Mouse (Mus musculus): Measurements from ENCODE around the gene Dhfr.
"Not testable (repeated sequence)": the region's sequence is repeated elsewhere in the genome, so short reads cannot be mapped to it uniquely, and the experiment has no call there.

Dhfr gene

DNA sequence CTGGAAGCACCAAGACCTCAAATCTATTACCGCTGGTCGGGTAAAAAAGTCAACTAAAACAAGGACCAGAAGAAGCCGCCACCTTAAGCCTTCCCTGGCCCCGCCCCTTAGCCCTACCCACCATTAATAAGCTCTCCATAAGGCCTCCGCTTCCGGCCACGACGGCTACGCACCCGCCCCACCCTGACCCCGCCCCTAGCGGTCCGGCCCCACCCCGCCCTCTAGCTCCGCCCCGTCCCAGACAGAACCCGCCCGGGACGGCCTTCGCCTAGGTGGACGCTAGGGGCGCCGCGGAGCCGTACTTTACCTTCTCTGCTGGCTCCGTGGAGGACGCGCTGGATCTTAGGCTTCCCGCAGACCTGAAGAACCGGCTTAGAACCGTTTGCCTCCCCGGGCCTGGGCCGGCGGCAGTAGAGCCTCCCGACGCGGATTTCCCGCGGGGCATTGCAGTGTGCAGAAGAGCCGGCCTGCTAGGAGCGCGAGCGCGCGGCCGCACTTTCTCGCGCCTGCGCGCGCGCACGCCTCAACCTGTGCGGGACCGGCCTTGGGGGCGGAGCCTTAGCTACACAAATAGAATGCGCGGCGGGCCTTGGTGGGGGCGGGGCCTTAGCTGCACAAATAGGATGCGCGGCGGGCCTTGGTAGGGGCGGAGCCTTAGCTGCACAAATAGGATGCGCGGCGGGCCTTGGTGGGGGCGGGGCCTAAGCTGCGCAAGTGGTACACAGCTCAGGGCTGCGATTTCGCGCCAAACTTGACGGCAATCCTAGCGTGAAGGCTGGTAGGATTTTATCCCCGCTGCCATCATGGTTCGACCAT, at the start of gene Dhfr, which contains the start of gene Msh3:
Gene Dhfr, plus strand, starts transcription at position 271 of the 816 bp plus-strand sequence.
Gene Msh3, minus strand, starts transcription at position 548 of the 816 bp plus-strand sequence.
- peak; percentile 98 for DNase-seq (ENCODE audit: low spot score)

DNA sequence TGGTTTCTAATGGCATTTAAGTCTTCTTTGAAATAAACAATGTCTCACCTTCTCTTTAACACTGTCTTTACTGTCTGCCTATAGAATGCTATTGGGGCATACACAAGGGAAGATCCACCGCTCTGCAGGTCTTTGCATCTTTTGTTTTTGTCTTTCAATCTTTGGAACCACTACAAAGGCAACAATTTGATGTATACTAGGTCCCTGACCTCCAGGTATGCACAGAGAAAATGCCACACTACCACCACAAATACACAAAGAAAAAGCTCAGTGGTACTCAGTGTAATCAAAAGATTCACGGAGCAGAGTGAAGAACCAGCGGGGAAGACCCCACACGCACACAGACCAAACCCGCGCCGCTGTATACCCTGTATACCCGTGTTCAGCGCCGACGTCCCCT, 48.8 kb upstream of the Dhfr start, which contains the start of gene Gm20379:
Gene Gm20379, plus strand, starts transcription at position 301 of the 400 bp plus-strand sequence.
- no peak for DNase-seq (ENCODE audit: low spot score)

DNA sequence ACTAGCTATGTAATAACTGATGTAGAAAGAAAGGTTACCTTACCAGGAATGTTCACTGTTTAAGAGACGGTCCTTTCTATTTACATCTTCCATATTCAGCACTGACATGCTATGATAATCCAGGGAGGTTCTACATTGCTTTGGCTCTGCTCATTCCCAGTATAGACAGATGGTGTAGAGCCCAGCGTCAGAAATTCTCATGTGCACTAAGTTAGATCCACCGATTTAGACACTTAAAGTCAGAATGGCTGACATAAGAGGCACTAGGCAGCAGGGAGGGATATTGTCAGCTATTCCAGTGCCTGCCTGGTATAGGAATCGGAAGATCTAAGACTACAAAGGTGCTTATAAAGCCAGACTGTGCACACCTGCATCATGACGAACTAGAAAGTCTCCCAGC, 39.9 kb upstream of the Dhfr start:
- no peak for DNase-seq (ENCODE audit: low spot score)

DNA sequence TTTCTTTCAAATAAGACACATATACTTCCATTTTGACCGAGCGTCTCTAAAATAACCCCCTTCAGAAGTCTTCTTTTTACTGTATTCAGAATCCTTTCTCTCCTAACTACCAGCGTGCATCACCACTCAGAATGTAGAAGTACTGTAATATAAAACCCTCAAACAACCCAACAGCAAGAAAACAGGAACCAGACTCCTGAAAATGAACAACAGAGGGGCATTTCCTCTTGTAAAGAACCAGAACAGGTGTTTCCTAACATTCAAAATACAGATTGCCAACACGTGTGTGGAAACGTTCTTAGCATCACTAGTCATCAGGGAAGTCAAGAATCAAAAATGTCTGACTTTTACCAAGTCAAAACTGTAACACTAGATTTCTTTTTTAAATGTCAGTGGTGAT, 33.8 kb upstream of the Dhfr start:
- DNase-seq (ENCODE audit: low spot score), result no peak

DNA sequence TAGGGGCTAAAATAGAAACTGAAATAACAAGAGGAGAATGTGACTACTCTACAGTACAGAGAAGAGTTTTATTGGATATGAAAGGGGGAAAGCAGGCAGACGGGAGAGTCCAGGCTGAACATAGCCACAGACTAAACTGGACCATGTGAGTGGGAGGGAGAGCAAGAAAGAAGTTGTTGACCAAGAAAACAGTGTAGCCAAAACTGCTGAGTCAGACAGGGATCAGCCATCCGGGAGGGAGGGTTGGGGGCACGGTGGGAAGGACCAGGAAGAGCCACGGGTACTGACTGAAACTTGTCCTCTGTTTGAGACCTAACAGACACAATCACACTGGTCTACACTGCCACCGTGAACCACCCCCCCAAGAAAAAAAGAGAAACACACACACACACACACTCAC, 28.5 kb upstream of the Dhfr start:
- peak; percentile 12 for DNase-seq (ENCODE audit: low spot score)

DNA sequence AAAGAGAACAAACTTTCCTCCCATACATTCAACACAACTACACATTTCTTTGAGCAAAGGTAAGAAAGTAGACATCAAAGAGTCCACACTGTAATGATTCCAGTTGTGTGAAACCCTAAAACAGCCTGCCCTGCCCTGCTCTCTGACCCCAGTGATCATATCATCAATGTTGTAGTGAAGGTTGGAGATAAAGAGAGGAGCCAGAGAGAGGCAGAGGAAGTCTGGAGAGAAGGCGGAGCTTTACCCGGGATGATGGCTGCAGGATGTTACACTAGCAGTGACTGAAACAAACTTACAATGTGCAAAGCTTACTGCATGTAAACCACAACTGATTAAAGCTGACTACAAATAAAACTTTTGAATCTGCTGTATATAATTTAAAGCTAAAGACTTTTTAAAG, 26.5 kb upstream of the Dhfr start:
- DNase-seq (ENCODE audit: low spot score), result no peak

DNA sequence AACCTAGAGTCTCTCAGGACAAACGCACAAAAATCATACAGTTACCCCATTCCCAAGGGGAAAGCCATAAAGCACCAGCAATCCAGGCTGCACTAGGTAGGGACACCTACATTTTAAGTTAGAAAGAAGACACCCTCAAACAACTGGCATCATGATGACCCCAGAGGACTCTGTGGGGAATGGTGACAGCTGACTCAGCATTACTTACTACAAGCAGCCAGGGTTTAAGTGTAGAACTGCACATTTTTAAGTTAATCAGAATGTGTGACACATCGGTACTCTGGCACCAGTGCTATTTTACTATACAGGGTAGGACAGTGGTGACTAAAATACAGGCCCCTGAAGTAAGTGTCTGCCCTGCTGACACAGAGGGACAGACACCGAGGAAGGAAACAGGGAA, 23.9 kb upstream of the Dhfr start:
- DNase-seq (ENCODE audit: low spot score), result no peak

DNA sequence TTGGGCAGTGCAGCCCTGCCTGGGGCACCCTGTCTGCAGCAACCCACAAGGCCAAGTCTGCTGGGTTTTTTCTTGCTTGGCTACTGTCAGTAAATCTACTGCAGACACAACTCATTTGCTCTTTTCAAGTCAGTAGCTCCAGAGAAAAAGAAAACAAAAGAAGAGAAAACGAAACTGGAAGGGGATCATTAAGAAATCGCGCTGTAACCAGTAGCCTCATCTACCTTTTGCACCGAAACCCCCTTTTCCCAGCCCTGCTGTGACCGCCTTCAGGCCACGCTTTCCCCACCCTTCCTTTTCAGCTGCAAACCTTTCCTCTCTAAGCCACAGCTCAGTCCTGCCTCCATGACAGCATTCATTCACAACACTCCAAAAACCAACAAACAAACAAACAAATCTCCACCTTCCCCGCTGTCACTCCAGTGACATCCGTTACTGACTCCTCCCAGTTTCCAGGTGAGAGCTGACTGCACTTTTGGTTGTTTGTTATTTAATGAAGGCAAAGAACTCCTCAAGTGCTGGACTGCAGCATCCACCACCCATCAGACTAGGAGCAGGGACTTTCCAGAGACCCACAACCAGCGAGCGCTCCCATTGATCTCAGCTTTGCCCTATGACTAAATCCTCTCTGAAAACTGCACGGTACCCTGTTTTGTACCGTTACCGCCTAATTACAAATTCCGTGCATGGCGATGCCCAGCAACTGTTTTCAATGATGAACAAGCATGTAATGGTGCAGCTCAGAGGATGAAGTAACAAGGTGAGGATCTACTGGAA, 22.2 kb upstream of the Dhfr start:
- DNase-seq (ENCODE audit: low spot score), result peak; percentile 27

DNA sequence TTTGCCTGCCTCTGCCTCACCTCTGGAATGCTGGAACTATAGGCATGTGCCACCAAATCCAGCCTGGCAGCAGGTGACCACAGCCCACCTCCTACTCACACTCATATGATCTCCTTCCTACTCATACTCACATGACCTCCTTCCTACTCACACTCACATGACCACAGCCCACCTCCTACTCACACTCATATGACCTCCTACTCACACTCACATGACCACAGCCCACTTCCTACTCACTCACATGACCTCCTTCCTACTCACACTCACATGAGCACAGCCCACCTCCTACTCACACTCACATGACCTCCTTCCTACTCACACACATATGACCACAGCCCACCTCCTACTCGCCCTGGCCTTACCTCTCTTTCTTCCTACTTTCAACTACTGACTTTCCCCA, 17.7 kb upstream of the Dhfr start:
- DNase-seq (ENCODE audit: low spot score), result no peak

DNA sequence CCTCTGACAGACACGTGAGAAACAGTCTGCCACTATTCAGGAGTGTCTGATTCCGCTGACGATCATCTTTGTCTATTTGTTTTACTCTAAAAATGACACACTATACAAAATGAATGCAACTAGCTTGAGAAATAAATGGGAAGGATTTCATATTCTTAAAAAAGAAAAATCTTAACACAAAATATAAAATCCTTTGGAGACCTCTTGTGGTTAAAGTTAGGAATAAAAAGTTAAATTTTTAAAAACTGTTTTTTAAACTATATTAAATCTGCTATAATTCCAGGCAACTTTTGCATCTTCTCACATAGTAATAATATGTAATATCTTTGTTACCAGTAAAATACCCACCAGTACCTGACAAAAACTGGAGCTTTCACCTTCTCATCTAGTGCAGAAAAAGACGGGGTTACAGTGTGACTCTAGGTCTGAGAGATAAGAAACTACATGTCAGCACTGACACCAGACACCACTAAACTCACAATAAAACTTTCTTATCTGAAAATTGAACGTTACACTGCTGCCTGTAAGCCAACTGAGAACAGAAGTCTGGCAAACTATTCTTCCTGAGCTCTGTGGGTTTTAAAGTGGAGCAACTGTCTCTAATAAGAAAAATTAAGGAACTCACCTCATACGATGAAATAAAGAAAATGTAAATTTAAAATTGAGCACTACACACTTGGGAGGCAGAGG, 16.6 kb upstream of the Dhfr start:
- DNase-seq (ENCODE audit: low spot score), result no peak

DNA sequence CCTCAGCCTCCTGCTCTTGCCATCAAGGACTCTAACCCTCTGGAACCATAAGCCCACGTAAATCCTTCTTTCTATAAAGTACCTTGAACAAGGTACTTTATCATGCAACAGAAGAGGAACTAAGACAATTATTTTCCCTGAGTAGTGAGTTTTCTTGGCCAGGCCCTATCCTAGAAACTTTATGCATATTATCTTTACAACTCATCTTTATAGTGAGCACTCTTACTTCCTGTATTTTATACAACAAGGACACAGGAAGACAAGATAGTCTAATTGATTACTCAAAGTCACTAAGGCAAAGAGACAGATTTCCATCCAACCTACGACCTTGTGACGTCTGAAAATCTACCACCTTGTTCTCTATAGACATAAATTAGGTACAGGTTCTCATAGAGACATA, 14.7 kb upstream of the Dhfr start:
- DNase-seq (ENCODE audit: low spot score), result no peak

DNA sequence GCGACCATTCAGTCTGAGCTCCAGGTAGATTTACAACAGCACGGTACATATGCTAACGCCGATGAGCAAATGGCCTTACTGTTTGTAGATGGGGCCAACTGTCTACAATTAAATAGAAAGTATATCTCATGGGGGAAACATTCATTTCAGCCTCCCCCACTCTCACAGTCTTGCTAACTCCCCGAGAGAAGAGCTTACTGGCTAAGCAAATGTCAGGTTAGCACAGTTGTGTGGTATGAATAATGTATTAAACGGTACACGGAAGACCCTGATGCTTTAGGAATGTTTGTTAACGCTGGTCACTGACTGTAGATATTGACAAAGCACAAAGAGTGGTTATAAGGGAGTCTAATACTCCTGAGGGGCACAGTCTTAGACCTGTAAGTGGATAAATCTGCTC, 10.5 kb upstream of the Dhfr start:
- DNase-seq (ENCODE audit: low spot score), result no peak

DNA sequence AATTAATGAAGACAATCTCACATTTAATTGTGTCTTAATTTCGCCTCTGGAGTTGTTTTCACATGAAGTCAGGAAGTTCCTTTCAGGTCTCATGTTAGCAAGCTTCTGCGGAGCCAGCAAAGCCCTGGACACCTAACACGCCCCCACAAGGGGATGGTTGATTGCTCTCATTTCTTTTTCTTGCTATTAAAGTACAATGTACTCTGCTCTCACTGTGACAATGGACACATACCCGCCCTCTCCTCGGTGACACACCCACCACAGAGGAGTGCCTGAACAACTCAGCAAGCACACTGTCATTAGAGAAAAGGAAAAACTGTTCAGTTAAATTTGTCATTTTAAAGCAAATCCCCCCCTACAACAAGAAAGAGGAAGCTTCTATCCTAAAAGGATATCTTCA, 8.2 kb upstream of the Dhfr start:
- DNase-seq (ENCODE audit: low spot score), result no peak

DNA sequence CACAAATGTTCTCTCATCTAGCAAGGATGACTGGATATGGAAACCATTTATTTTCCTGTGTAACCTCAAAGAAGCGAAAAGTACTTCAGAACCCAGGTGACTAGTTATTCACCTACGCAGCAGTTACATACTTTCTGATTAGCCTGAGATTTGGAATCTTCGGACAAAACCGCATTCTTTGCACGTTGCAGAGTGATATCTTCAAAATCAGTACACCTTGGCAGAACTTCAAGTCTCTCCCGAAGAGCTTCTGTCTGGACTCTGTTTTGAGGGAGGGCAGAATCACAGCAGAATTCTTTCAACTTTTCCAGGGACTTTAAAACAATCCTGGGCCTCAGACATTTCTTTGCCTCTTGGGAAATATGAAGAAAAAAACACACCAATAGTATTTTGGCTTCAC, 3.4 kb upstream of the Dhfr start:
- DNase-seq (ENCODE audit: low spot score), result no peak

DNA sequence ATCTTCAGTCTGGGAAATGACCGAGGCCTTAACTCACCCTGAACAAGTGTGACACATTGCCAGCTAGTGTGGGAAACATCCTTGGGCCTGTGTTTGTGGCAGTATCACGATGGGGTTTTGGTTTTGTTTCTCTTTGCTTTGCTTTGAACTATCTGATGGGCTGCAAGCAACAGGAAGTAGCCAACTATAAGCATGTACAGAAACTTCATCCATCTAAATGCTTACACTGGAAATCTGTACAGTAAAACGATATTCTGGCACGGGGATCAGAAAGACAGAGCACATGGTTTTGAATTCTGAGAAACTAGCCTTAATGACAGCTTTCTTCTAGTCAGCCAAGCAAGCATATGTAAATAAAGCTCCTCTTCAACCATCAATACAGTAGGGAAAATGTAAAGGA, 570 bp upstream of the Dhfr start:
- DNase-seq (ENCODE audit: low spot score), result peak; percentile 52

DNA sequence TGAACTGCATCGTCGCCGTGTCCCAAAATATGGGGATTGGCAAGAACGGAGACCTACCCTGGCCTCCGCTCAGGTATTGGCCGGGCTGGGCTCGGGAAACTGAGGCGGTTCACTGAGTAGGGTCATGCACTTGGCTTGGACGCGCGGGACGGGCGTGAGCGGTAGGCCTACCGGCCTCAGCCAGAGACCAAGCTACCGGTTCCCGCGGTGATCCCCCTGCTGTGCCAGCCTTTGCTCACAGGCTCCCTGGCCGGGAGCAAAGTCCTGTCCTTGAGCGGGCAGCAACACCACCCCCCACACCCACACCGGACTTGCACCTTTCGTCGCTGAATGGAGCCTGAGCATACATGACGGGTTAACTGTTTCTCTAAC, 732 bp downstream of the Dhfr start:
- DNase-seq (ENCODE audit: low spot score), result no peak

DNA sequence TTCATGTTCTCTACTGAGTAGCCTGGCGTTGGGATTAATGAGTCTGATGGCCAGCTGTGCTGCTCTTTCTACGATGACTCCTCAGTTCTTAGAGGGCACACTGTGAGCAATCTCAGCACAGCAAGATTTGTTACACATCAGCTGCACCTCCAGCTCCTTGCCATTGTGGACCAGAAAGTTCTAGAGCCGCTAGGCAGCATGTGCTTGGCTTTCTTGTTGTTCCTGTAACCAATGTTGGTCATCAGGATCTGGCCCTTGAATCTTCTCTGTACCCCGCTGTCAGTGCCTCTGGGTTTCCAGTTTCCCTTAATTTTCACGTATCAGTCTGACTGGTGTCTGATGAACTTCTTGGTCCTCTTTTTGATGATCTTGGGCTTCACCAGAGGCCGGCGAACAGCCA, 1.9 kb downstream of the Dhfr start:
- DNase-seq (ENCODE audit: low spot score), result no peak

DNA sequence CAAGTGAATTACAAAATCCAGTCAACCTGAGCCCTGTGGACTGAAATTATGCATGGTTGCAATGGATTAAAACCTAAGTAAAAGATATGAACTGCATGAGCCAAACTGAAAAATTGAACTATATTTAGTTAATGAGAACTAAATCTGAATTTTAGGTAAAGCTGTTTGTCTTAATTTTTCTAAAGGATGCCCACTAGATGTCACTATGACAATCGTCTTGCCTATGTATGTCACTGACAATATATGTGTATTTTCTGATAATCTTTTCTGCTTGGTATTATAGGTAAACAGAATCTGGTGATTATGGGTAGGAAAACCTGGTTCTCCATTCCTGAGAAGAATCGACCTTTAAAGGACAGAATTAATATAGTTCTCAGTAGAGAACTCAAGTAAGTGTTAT, 3.1 kb downstream of the Dhfr start:
- peak; percentile 39 for DNase-seq (ENCODE audit: low spot score)

DNA sequence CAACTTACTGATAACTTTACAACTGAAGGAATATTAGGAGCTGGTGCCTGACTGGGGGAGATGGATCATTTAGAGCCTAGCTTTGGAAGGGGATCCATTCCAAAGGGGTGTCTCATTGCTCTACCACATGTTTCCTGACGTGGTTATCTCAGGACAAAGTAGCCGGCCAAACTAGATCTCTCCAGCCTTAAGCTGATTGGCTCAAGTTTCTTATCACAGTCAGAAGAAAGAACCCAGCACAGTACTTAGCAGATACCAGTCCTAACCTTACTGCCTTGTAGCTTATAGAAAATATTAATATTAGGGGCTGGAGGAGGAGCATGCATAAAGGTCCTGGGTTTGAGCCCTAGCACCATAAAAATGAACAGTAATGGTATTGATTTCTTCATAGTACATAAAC, 7.1 kb downstream of the Dhfr start:
- DNase-seq (ENCODE audit: low spot score), result no peak

DNA sequence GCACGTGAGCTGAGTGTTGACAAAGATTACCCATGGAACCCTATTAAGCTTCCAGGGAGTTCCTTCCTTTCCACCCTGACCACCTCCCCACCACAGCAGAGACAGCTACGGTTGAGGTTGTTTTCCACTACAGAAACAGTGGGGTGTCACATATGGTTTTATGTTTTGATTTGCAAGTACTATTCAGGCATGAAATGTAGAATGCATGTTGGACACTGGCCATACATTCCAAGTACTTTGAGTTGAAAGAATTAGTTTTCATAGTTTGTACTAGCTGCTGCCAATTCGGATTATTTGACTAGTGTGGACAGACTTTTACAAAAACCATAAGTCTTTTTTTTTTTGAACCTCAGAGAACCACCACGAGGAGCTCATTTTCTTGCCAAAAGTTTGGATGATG, 10.8 kb downstream of the Dhfr start:
- DNase-seq (ENCODE audit: low spot score), result no peak

DNA sequence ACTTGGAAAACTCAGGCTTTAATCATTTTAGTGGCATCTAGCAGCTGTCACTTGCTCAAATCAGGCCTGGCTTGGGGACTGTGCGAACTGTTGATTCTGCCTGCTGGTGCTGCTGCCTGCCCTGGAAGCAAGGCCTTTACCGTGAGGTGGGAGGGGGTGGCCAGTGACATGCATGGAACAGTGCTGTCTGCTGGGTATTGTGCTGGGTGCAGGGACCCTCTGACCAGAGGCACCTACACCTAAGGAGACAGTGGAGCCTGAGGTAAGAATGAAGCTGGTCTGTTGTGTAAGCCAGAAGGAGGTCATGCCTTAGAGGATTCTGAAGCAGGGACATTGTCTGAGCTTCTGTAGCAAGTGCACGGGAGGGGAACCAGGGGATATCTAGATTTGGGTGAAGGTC, 16.3 kb downstream of the Dhfr start:
- no peak for DNase-seq (ENCODE audit: low spot score)

DNA sequence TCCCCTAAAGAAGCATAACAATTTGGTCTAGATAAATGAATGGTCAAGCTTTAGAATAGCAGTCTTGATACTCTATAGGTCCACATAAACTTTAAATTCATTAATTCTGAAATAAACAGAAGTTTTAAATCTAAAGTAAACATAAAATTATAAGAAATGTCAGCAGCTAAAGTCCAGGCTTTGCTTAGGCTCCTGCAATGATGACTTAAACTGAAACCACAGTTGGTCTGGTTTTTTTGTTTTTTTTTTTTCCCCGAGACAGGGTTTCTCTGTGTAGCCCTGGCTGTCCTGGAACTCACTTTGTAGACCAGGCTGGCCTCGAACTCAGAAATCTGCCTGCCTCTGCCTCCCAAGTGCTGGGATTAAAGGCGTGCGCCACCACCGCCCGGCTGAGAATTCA, 16.9 kb downstream of the Dhfr start:
- DNase-seq (ENCODE audit: low spot score), result not testable (repeated sequence)

DNA sequence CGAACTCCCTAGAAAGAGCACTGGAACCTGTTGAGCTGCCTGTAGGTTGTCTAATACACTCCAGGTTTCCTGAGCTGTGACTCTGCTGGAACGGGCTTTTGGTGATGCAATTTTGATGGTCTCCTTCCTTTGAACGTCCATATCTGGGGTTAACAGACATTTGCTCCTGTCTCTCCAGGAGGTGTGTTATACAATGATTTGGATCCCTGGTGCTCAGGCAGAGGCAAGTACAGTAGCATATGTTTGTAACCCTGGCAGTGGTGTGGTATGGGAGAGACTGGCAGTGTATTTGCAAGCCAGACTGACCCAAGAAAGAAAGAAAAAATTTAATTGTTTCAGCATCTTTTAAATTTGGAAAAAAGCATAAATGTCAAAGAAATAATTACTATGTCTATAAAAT, 32.8 kb downstream of the Dhfr start:
- DNase-seq (ENCODE audit: low spot score), result no peak
